17 mouse cellular contexts compared by ENCODE assay signal in genomic region chr1:35806731-35807130, GRCm38 (mm10).
A peak's percentile ranks its signal among the peaks of the same experiment; 100 is the strongest.
DNase-seq lines count a peak whose midpoint lies in the region; ATAC-seq and TF ChIP-seq lines count a peak whose summit lies in the region.
"Had no signal": no experiment of that assay in that cellular context is flagged by ENCODE, and none has a peak within 500 bp of the region (broad histone marks: within the 10 kb centered on the region; RNA-seq: fewer than 3 reads in every experiment).

No protein-coding gene starts in this region.

- H3K9me3 ChIP-seq in forebrain, embryonic 14.5 days (replicated peaks; ENCODE audit: control insufficient read depth, low read length): no peaks in the 10 kb centered on the region
- no peaks in the 10 kb centered on the region for H3K9me3 ChIP-seq in forebrain, embryonic 10.5 days
- no peaks in the 10 kb centered on the region for H3K9me3 ChIP-seq in lung, postnatal 0 days (ENCODE audit: low read length)
- H3K9me3 ChIP-seq in hindbrain, postnatal 0 days (ENCODE audit: low read length): no peaks in the 10 kb centered on the region
- H3K9me3 ChIP-seq: midbrain, embryonic 12.5 days had no signal

- ATAC-seq in forebrain, embryonic 14.5 days: no peak
- ATAC-seq in lung, postnatal 0 days: no peak
- no peak for ATAC-seq in hindbrain, postnatal 0 days
- ATAC-seq in erythroid progenitor cell, adult 5-6 weeks (replicated peaks; ENCODE audit: low FRiP score, poor library complexity, severe bottlenecking): no peak

- no peak overlapping the region for H3K4me2 ChIP-seq in forebrain, embryonic 14.5 days (ENCODE audit: low read length)
- H3K4me2 ChIP-seq in lung, postnatal 0 days (replicated peaks; ENCODE audit: low read depth, low read length): no peak overlapping the region
- H3K4me2 ChIP-seq in hindbrain, postnatal 0 days (ENCODE audit: low read depth, low read length): no peak overlapping the region
- H3K4me2 ChIP-seq: midbrain, embryonic 12.5 days had no signal

- H3K9ac ChIP-seq in forebrain, embryonic 14.5 days (ENCODE audit: low read length): no peak overlapping the region
- no peak overlapping the region for H3K9ac ChIP-seq in lung, postnatal 0 days (replicated peaks; ENCODE audit: low read depth)
- H3K9ac ChIP-seq in hindbrain, postnatal 0 days (replicated peaks; ENCODE audit: low read length): no peak overlapping the region
- H3K9ac ChIP-seq: midbrain, embryonic 12.5 days had no signal

- no peaks in the 10 kb centered on the region for H3K4me1 ChIP-seq in forebrain, embryonic 14.5 days (ENCODE audit: control insufficient read depth, insufficient read depth, low read length)
- peaks cover 8% of the 10 kb centered on the region for H3K4me1 ChIP-seq in forebrain, embryonic 10.5 days
- H3K4me1 ChIP-seq in lung, postnatal 0 days (ENCODE audit: insufficient read depth, low read depth, low read length): no peaks in the 10 kb centered on the region
- no peaks in the 10 kb centered on the region for H3K4me1 ChIP-seq in lung, adult 2 months (ENCODE audit: control insufficient read depth, insufficient read depth, low read length)
- H3K4me1 ChIP-seq in hindbrain, postnatal 0 days (ENCODE audit: insufficient read depth, low read length): no peaks in the 10 kb centered on the region

- 16% methylated on average over 1 of the region's 1 CpGs for WGBS in forebrain, embryonic 14.5 days
- 39% methylated on average over 1 of the region's 1 CpGs for WGBS in forebrain, embryonic 10.5 days
- 10% methylated on average over 1 of the region's 1 CpGs for WGBS in lung, postnatal 0 days
- WGBS in lung, adult 2 months: 7% methylated on average over 1 of the region's 1 CpGs
- 10% methylated on average over 1 of the region's 1 CpGs for WGBS in hindbrain, postnatal 0 days

- TF ChIP-seq POLR2A in lung, adult 2 months (IDR thresholded peaks at IDR 0.05; ENCODE audit: borderline replicate concordance, extremely low read depth, low read depth, low read length): no peak
- no peak for TF ChIP-seq POLR2A in brain, embryonic 14.5 days (IDR thresholded peaks at IDR 0.05; ENCODE audit: borderline replicate concordance, extremely low read depth, insufficient read depth, insufficient read length, poor library complexity, severe bottlenecking)

- intact Hi-C loops in heart, postnatal 14 days (cut with DNase I): no loop called here

- TF ChIP-seq EP300 in lung, postnatal 0 days (IDR thresholded peaks at IDR 0.05): no peak

- no peak overlapping the region for H3K27ac ChIP-seq in forebrain, embryonic 14.5 days (ENCODE audit: low read depth, low read length)
- no peak overlapping the region for H3K27ac ChIP-seq in forebrain, embryonic 10.5 days
- no peak overlapping the region for H3K27ac ChIP-seq in lung, postnatal 0 days (ENCODE audit: low read length)
- H3K27ac ChIP-seq in hindbrain, postnatal 0 days: no peak overlapping the region
- H3K27ac ChIP-seq: midbrain, embryonic 12.5 days had no signal

- TF ChIP-seq CTCF in lung, postnatal 0 days (IDR thresholded peaks at IDR 0.05): no peak
- TF ChIP-seq CTCF in lung, adult 2 months (IDR thresholded peaks at IDR 0.05; ENCODE audit: insufficient read depth, low read length): no peak
- no peak for TF ChIP-seq CTCF in brain, embryonic 14.5 days (IDR thresholded peaks at IDR 0.05; ENCODE audit: borderline replicate concordance, extremely low read depth, insufficient read depth, insufficient read length)
- TF ChIP-seq CTCF in hindbrain, postnatal 0 days (IDR thresholded peaks at IDR 0.05; ENCODE audit: low read depth): no peak

- no peak overlapping the region for H3K4me3 ChIP-seq in forebrain, embryonic 14.5 days (ENCODE audit: low read depth, low read length)
- no peak overlapping the region for H3K4me3 ChIP-seq in forebrain, embryonic 10.5 days
- H3K4me3 ChIP-seq in lung, postnatal 0 days (ENCODE audit: low read depth, low read length): no peak overlapping the region
- no peak overlapping the region for H3K4me3 ChIP-seq in lung, adult 2 months (replicated peaks; ENCODE audit: extremely low read depth, low read depth, low read length)
- no peak overlapping the region for H3K4me3 ChIP-seq in hindbrain, postnatal 0 days (ENCODE audit: low read length)
- H3K4me3 ChIP-seq: midbrain, embryonic 12.5 days had no signal

- peak; percentile 9 for DNase-seq in forebrain, embryonic 14.5 days (ENCODE audit: low spot score)
- DNase-seq in forebrain, embryonic 10.5 days (ENCODE audit: extremely low spot score, low spot score): no peak
- DNase-seq in lung, postnatal 0 days (ENCODE audit: low spot score): peak; percentile 18
- DNase-seq in lung, adult 2 months: no peak
- peak; percentile 37 for DNase-seq in brain, embryonic 14.5 days (ENCODE audit: low read depth)
- peak; percentile 44 for DNase-seq in hindbrain, postnatal 0 days (ENCODE audit: low spot score)
- DNase-seq in heart, postnatal 14 days: no peak
- DNase-seq: B cell, adult 2 months; cerebellum, adult 11 months; cerebellum, postnatal 36 days; kidney, adult 18-20 months; liver; lung, postnatal 14 days; right cerebral cortex, postnatal 25 days; thymus, postnatal 14 days had no signal

- H3K36me3 ChIP-seq in forebrain, embryonic 14.5 days (ENCODE audit: control insufficient read depth, insufficient read depth, low read length): no peaks in the 10 kb centered on the region
- H3K36me3 ChIP-seq in forebrain, embryonic 10.5 days (replicated peaks): no peaks in the 10 kb centered on the region
- no peaks in the 10 kb centered on the region for H3K36me3 ChIP-seq in lung, postnatal 0 days (ENCODE audit: insufficient read depth, low read length)
- H3K36me3 ChIP-seq in hindbrain, postnatal 0 days (ENCODE audit: insufficient read depth, low read length): no peaks in the 10 kb centered on the region
- H3K36me3 ChIP-seq: midbrain, embryonic 12.5 days had no signal

- no peaks in the 10 kb centered on the region for H3K27me3 ChIP-seq in forebrain, embryonic 14.5 days (replicated peaks; ENCODE audit: control insufficient read depth, insufficient read depth, low read length)
- no peaks in the 10 kb centered on the region for H3K27me3 ChIP-seq in forebrain, embryonic 10.5 days (ENCODE audit: poor library complexity, severe bottlenecking)
- no peaks in the 10 kb centered on the region for H3K27me3 ChIP-seq in lung, postnatal 0 days (replicated peaks; ENCODE audit: insufficient read depth, low read length)
- no peaks in the 10 kb centered on the region for H3K27me3 ChIP-seq in hindbrain, postnatal 0 days (ENCODE audit: insufficient read depth, low read length)
- H3K27me3 ChIP-seq: midbrain, embryonic 12.5 days had no signal

Comparison
In these comparisons a context has a peak if more than half of its experiments do, and no peak if none do; other contexts are left out.
1. DNase-seq: peak in forebrain, embryonic 14.5 days (single experiment), lung, postnatal 0 days (single experiment), brain, embryonic 14.5 days (single experiment) and hindbrain, postnatal 0 days (single experiment); none in forebrain, embryonic 10.5 days (single experiment), lung, adult 2 months (single experiment) and heart, postnatal 14 days (0 of 2).